Mouse (Mus musculus) mammary gland, adult 2 months (tissue): ENCODE data around the gene Kitl. TPM values are rescaled to one million over a fixed set of nuclear protein-coding genes. Genes with fewer than 3 reads are reported as not detected.

ENCODE experiments used
- polyA plus RNA-seq: library from polyadenylated mRNA; depleted of rRNA; stranded (reverse); fragments of >200 nt; gene quantifications from 2 replicates; pipeline ENCODE4 v1.2.3, GENCODE M21; 2012; ENCODE audit warnings: low replicate concordance; rRNA removed

The Kitl gene
- 27.0 and 36.3 TPM in 2 replicates for polyA plus RNA-seq

GRCm38 (mm10) chr10:100015370-100016325 lies at the start of gene Kitl:
TSS of gene Kitl (plus strand) at chr10:100015630.

